Mouse (Mus musculus) cortical plate, adult 2 months (tissue): ENCODE measurements around the gene Sema6c.
"Not testable (repeated sequence)": the region's sequence is repeated elsewhere in the genome, so short reads cannot be mapped to it uniquely, and the experiment has no call there.

Experiments used
- CTCF ChIP-seq: fragments of 200-500 bp; IDR thresholded peaks from 2 replicates; pipeline ENCODE4 v1.5.1; 2011; ENCODE audit warnings: mild to moderate bottlenecking, control low read depth, low read length; ENCODE audit not compliant: insufficient read depth; ENCODE audit errors: extremely low read depth
- POLR2A ChIP-seq: fragments of 200-500 bp; IDR thresholded peaks from 2 replicates; pipeline ENCODE4 v1.6.1; 2011; ENCODE audit warnings: mild to moderate bottlenecking, low read length, control low read depth; ENCODE audit not compliant: insufficient read depth; ENCODE audit errors: extremely low read depth

DNA sequence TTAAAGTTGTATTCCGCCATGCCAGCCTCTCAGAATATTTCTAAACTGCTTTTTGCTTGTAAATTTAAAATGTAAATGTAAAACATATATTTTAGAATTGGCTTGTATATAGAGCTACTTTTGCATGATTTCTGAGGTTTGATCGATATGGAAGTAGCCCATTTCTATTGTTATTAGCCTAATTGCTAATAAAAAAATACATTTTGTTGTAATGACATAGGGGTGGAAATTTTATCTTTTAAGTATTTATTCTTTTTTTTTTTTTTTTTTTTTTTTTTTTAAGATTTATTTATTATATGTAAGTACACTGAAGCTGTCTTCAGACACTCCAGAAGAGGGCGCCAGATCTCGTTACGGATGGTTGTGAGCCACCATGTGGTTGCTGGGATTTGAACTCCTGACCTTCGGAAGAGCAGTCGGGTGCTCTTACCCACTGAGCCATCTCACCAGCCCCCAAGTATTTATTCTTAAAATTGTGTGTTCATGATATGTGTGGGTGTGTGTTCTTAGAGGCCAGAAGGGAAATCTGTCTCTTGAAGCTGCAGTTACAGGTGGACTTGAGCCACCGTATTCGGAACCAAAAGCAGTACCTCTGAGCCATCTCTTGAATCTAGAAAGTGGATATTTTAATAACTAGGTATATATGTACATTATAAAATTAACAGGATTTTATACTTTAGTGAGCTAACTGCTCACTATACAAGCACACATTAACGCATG lies 52.8 kb downstream of the Sema6c start:
- not testable (repeated sequence) for TF ChIP-seq CTCF, POLR2A
